Mouse (Mus musculus) forebrain, embryonic 11.5 days (tissue): ENCODE measurements at regions not wholly inside any gene's neighbourhood (a gene's known extent, or its start where the extent isn't known, plus 50 kb on each side); places are given as distances from the start of the nearest gene placed in this dataset.
A peak's percentile ranks its signal among the peaks of the same experiment; 100 is the strongest.

Experiments
- ATAC-seq: fragments of 200-750 bp; cut with Nextera tagmentation; replicated peaks from 2 replicates; pipeline ENCODE4 v1.8.0; 2017; ENCODE audit warnings: moderate TSS enrichment; ENCODE audit not compliant: low FRiP score
- DNase-seq: peaks from one replicate; pipeline ENCODE4 v3.0.0-alpha.2; 2017; ENCODE audit warnings: low spot score
- H3K27ac ChIP-seq: fragments of 300-500 bp; sonication (generic); 2 replicates; pipeline ENCODE4 v1.5.1; 2014; ENCODE audit warnings: low read depth, low read length
- H3K27me3 ChIP-seq: fragments of 300-500 bp; sonication (generic); 2 replicates; pipeline ENCODE4 v1.6.1; 2014; ENCODE audit warnings: mild to moderate bottlenecking, low read length, mixed read lengths; ENCODE audit not compliant: control insufficient read depth, insufficient read depth
- H3K36me3 ChIP-seq: fragments of 300-500 bp; sonication (generic); 2 replicates; pipeline ENCODE4 v1.6.1; 2014; ENCODE audit warnings: mild to moderate bottlenecking, low read length, moderate library complexity, mixed read lengths; ENCODE audit not compliant: control insufficient read depth, insufficient read depth
- H3K4me1 ChIP-seq: fragments of 300-500 bp; sonication (generic); replicated peaks from 2 replicates; pipeline ENCODE4 v1.6.1; 2014; ENCODE audit warnings: low read length, mixed read lengths; ENCODE audit not compliant: control insufficient read depth, insufficient read depth
- H3K4me2 ChIP-seq: fragments of 300-500 bp; sonication (generic); 2 replicates; pipeline ENCODE4 v1.6.1; 2014; ENCODE audit warnings: low read depth, mild to moderate bottlenecking, low read length, moderate library complexity, mixed read lengths; ENCODE audit not compliant: severe bottlenecking
- H3K4me3 ChIP-seq: fragments of 300-500 bp; sonication (generic); 2 replicates; pipeline ENCODE4 v1.5.1; 2014; ENCODE audit warnings: low read depth, low read length
- H3K9ac ChIP-seq: fragments of 300-500 bp; sonication (generic); 2 replicates; pipeline ENCODE4 v1.6.1; 2014; ENCODE audit warnings: low read length
- H3K9me3 ChIP-seq: fragments of 300-500 bp; sonication (generic); 2 replicates; pipeline ENCODE4 v1.6.1; 2016; ENCODE audit warnings: low read length, mixed read lengths; ENCODE audit not compliant: control insufficient read depth
- WGBS: fragments of 180-500 bp; shearing (Covaris S2); extraction: QIAGEN DNeasy Blood & Tissue Kit; methylation state at CpG from one replicate; pipeline ENCODE4 v1.1.7; 2014; 5-methylcytosine and 5-hydroxymethylcytosine counted together

DNA sequence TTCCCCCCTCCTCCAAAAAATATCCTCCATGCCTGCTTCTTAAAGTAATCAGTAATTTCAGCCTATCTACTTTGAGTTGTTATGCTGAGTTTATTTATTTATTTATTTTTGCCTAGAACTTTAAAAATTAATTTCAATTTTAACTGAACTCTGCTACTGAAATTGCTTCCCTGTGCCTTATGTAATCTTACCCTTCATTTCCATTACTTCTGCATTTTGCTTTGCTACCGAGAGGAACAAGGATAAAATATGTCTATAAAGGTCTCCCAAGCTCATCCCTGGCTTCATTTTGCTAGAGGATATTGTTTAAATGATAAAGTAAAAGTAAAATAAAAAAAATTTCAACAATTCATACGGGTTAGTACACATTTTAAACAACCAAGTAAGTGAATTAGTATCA, 216.3 kb downstream of the Kcnj2 start:
- Histone ChIP-seq H3K27me3 (no peaks in the 10 kb centered on the region), H3K27ac (no peak overlapping the region), H3K9ac (no peak overlapping the region), H3K36me3 (no peaks in the 10 kb centered on the region), H3K9me3 (no peaks in the 10 kb centered on the region), H3K4me1 (no peaks in the 10 kb centered on the region), H3K4me2 (no peak overlapping the region), H3K4me3 (no peak overlapping the region)
- WGBS = 75% methylated on average over 2 of the region's 2 CpGs
- DNase-seq = no peak
- ATAC-seq = no peak

- no peaks in the 10 kb centered on the region; the same call in 1 of the 2 replicates for H3K9me3 ChIP-seq
- ATAC-seq = no peak
- H3K4me2 ChIP-seq = no peak overlapping the region
- no peaks in the 10 kb centered on the region for H3K36me3 ChIP-seq
- H3K4me1 ChIP-seq = no peaks in the 10 kb centered on the region
- no peak overlapping the region for H3K27ac ChIP-seq
- no peak overlapping the region for H3K4me3 ChIP-seq
- no peak overlapping the region for H3K9ac ChIP-seq
- no peaks in the 10 kb centered on the region for H3K27me3 ChIP-seq
- DNase-seq = no peak
Measured at GRCm38 (mm10) chr11:111290537-111290936, 224.6 kb downstream of the Kcnj2 start.

DNA sequence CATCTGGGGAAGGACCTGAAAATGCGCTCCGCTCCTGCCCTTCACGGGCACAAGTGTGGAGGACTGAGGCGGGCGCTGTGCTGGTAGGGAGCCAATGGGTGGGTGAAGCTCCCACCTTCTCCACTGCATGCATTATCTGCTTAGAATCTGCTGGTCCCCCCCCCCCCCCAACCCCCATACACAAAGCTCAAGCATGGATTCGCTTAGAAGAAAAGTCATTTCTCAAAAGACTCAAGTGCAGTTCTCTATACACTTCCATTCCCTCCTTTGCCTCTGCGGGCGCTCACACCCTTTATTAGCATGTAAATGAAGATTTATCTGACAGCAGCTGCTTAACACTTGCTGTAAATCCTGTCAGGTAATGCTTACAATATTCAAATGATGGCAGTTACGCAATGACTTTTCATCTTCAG, 230.4 kb downstream of the Kcnj2 start:
- Histone ChIP-seq H3K27me3 (no peaks in the 10 kb centered on the region), H3K27ac (no peak overlapping the region), H3K9me3 (no peaks in the 10 kb centered on the region; the same call in 1 of the 2 replicates), H3K4me2 (0 out of 2 replicates have a peak overlapping the region, but pooled peaks have one; percentile 21), H3K4me3 (no peak overlapping the region), H3K9ac (0 out of 2 replicates have a peak overlapping the region, but pooled peaks have one; percentile 9), H3K4me1 (no peaks in the 10 kb centered on the region), H3K36me3 (no peaks in the 10 kb centered on the region)
- DNase-seq (peak; percentile 52), ATAC-seq (peak; percentile 65; the same call in 1 of the 2 replicates)
- 26% methylated on average over 9 of the region's 9 CpGs for WGBS

DNA sequence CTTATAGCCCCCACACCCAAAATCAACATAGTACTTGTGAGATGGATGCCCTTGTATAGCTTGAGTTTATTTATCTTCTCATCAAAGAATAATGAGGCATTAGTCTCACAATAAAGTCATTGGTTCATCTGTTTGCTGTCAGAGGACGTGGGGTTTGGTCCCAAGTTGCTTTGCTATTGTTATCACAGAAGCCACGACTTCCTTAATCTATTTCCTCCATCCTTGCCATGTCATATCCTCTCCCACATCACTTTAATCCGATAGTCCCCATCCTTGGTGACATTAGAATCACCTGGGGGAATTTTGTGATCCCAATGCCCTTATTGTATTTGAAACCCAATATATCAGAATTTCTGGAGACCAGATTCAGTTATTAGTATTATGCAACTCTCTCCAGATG, 246.8 kb downstream of the Kcnj2 start:
- no peak for ATAC-seq
- Histone ChIP-seq H3K9me3 (no peaks in the 10 kb centered on the region), H3K36me3 (no peaks in the 10 kb centered on the region), H3K4me1 (no peaks in the 10 kb centered on the region), H3K4me2 (no peak overlapping the region), H3K4me3 (no peak overlapping the region), H3K27ac (no peak overlapping the region), H3K9ac (no peak overlapping the region), H3K27me3 (no peaks in the 10 kb centered on the region)
- 72% methylated on average over 3 of the region's 3 CpGs for WGBS
- no peak for DNase-seq

DNA sequence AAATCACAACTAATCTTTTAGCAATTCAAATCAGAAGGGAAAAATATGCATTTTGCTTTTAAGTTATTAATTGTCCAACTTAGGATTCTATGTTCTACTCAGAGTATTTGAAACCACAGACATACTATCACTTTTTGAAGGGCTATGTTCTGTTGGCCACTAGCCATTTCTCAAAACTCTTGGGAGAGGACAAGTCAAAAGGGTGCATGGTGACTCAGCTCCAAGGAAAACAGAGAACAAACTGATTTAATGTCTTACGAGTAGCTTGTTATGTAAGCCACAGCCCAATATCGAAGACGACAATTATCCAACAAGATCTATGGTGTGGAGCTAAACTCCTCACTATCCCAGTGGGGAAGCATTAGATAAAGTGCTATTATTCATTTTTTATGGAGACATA, 247.6 kb downstream of the Kcnj2 start:
- no peak overlapping the region for H3K4me3 ChIP-seq
- no peak overlapping the region for H3K9ac ChIP-seq
- H3K4me1 ChIP-seq = no peaks in the 10 kb centered on the region
- WGBS = 88% methylated on average over 3 of the region's 3 CpGs
- no peak overlapping the region for H3K4me2 ChIP-seq
- H3K36me3 ChIP-seq = no peaks in the 10 kb centered on the region
- H3K27ac ChIP-seq = no peak overlapping the region
- DNase-seq = no peak
- no peak for ATAC-seq
- no peaks in the 10 kb centered on the region for H3K9me3 ChIP-seq
- H3K27me3 ChIP-seq = no peaks in the 10 kb centered on the region

DNA sequence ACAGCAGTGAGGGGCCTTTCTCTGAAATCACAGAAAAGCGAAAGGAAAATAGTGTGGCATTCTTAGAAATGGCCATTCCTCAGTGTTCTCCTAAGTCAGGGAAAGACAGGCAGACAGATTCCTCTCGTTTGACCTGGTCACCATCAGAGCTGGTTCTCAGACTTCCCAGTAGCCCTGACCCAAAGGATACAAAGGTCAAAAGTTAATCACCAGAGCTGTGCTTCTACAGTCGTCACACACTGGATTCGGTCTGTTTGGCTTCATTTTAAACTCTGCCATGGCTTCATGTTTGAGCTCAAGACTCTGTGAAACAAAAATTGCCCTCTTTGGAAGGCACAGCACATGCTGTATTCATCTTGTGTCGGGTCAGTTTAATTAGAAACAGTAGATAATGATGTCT, 255.6 kb downstream of the Kcnj2 start:
- Histone ChIP-seq H3K4me3 (no peak overlapping the region), H3K27ac (no peak overlapping the region), H3K4me1 (no peaks in the 10 kb centered on the region), H3K4me2 (no peak overlapping the region), H3K9ac (no peak overlapping the region), H3K27me3 (no peaks in the 10 kb centered on the region), H3K36me3 (no peaks in the 10 kb centered on the region), H3K9me3 (no peaks in the 10 kb centered on the region)
- no peak for DNase-seq
- ATAC-seq = no peak
- WGBS = 66% methylated on average over 5 of the region's 5 CpGs

DNA sequence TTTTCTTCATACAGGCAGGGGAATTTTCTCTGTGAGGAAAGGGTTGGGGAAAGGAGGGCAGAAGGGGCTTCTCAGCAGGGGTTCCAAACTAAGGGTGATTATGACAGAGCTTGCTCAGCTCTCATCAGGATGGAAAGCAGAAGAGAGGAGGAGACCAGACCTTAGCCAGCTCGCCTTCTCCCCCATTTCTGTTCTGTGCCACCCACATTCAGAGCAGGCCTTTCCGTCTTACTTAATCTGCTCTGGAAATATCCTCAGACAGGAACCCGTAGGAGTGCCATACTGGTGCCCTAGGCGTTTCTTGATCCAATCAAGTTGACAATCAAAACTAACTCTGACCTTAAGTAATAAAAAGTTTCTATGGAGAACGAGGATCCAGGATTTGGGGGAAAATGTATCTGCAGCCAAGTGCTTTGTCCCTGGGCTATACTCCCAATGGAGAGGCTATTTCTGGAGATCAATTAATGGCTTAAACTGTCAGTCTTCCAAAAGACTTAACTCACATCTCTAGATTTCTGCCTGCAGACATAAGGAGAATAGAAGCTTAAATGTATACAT, 258.6 kb downstream of the Kcnj2 start:
- no peaks in the 10 kb centered on the region for H3K9me3 ChIP-seq
- ATAC-seq (no peak), DNase-seq (no peak)
- H3K4me2 ChIP-seq = no peak overlapping the region
- H3K27me3 ChIP-seq = no peaks in the 10 kb centered on the region
- no peak overlapping the region for H3K4me3 ChIP-seq
- H3K4me1 ChIP-seq = no peaks in the 10 kb centered on the region
- no peaks in the 10 kb centered on the region for H3K36me3 ChIP-seq
- H3K9ac ChIP-seq = no peak overlapping the region
- WGBS = 77% methylated on average over 5 of the region's 5 CpGs
- no peak overlapping the region for H3K27ac ChIP-seq

DNA sequence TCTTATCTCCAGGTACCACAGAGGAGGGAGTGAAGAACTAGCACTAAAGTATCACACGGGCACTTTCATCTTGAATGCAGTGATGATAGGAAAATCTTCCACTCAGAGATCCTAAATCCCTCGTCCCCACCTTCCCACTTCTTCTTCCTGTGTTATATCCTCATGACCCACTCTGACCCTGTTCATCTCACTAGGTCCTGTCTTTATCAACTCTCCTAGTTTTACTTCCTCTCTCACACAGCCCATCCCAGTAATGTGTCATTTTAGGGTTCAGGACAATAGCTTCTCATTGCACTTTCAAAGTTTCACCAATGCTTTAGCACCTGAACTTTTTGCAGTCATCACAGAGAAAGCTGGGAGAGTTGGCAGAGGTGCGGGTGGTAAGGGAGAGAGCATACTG, 261.0 kb downstream of the Kcnj2 start:
- no peaks in the 10 kb centered on the region for H3K4me1 ChIP-seq
- ATAC-seq (no peak), DNase-seq (no peak)
- WGBS = 81% methylated on average over 3 of the region's 3 CpGs
- no peaks in the 10 kb centered on the region for H3K9me3 ChIP-seq
- no peaks in the 10 kb centered on the region for H3K27me3 ChIP-seq
- H3K27ac ChIP-seq = no peak overlapping the region
- H3K4me3 ChIP-seq = no peak overlapping the region
- H3K9ac ChIP-seq = no peak overlapping the region
- no peak overlapping the region for H3K4me2 ChIP-seq
- H3K36me3 ChIP-seq = no peaks in the 10 kb centered on the region

DNA sequence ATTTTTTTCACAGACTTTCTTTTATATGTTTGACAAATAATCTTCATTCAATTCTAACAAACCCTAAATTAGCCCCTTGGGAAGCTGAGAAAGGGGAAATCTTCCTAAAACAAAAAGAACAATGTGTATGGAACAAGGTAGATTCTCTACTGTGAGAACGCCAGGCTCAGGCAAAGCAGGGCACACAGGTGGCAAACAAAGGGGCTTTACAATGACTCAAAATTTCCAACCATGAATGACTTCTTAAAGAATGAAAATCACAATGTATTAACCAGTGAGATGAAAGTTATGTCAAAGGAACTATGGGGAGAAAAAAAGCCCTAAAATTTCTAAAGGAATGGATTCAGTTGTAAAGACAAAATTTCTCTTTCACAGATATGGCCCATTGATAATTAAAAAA, 262.3 kb downstream of the Kcnj2 start:
- H3K9ac ChIP-seq = no peak overlapping the region
- H3K9me3 ChIP-seq = no peaks in the 10 kb centered on the region
- no peak for DNase-seq
- H3K4me2 ChIP-seq = no peak overlapping the region
- no peaks in the 10 kb centered on the region for H3K36me3 ChIP-seq
- 47% methylated on average over 1 of the region's 1 CpGs for WGBS
- no peaks in the 10 kb centered on the region for H3K27me3 ChIP-seq
- ATAC-seq = no peak
- no peak overlapping the region for H3K27ac ChIP-seq
- H3K4me3 ChIP-seq = no peak overlapping the region
- no peaks in the 10 kb centered on the region for H3K4me1 ChIP-seq
